Mouse (Mus musculus) cortical plate, adult 2 months (tissue): ENCODE data around the gene Klhdc1. TPM values are rescaled to one million over a fixed set of nuclear protein-coding genes. Genes with fewer than 3 reads are reported as not detected.

Experiments
- H3K27ac ChIP-seq: fragments of 200-500 bp; 2 replicates; pipeline ENCODE4 v1.5.1; 2012; ENCODE audit warnings: low read length, control low read depth, inconsistent platforms; ENCODE audit not compliant: insufficient read depth
- H3K4me1 ChIP-seq: fragments of 200-500 bp; 2 replicates; pipeline ENCODE4 v1.6.1; 2011; ENCODE audit warnings: low read length; ENCODE audit not compliant: control insufficient read depth, insufficient read depth
- H3K4me3 ChIP-seq: fragments of 200-500 bp; 2 replicates; pipeline ENCODE4 v1.5.1; 2011; ENCODE audit warnings: mild to moderate bottlenecking, low read length, control low read depth; ENCODE audit not compliant: insufficient read depth
- CTCF ChIP-seq: fragments of 200-500 bp; IDR thresholded peaks from 2 replicates; pipeline ENCODE4 v1.5.1; 2011; ENCODE audit warnings: mild to moderate bottlenecking, control low read depth, low read length; ENCODE audit not compliant: insufficient read depth; ENCODE audit errors: extremely low read depth
- POLR2A ChIP-seq: fragments of 200-500 bp; IDR thresholded peaks from 2 replicates; pipeline ENCODE4 v1.6.1; 2011; ENCODE audit warnings: mild to moderate bottlenecking, low read length, control low read depth; ENCODE audit not compliant: insufficient read depth; ENCODE audit errors: extremely low read depth
- polyA plus RNA-seq: library from polyadenylated mRNA; depleted of rRNA; stranded (reverse); fragments of >200 nt; gene quantifications from 2 replicates; pipeline ENCODE4 v1.2.3, GENCODE M21; 2012

Klhdc1 gene
- polyA plus RNA-seq, 1 experiment: 11.5 TPM

DNA sequence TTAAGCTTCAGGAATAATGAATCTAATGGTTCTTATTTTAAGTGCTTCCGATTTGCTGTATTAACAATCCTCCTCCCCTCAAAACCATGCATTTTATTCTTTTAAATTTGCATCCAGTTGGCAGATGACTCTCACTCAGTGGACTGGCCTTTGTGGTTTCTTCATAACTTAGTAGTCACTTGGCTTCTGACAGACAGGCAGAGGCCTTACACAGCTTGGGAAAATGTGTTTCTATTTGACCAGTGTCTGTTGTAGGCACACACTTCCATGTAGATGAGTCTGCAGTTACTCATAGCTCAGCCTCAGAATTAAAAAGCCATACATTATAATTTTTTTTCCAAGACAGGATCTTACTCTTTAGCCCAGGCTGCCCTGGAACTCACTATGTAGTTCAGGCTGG is 12.8 kb downstream of the Klhdc1 start:
- TF ChIP-seq POLR2A (no peak), CTCF (no peak)
- no peak overlapping the region for H3K27ac ChIP-seq
- H3K4me3 ChIP-seq: no peak overlapping the region
- no peaks in the 10 kb centered on the region for H3K4me1 ChIP-seq

DNA sequence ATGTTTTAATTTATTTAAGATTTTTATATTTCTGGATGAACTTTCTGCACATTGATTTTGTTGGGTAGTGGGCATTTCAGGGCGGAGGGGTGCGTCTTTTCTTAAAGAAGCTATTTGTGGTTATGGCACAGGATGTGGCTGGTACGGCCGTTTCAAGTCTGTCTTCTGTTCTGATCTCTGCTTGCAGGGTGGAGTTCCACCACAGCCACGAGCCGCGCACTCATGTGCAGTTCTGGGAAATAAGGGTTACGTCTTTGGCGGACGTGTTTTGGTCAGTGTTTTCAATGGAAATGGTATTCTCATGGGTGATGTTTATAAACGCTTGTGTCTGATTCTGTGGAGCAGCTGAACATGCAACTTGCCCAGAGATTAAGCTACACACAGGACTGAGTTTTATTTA is 16.9 kb downstream of the Klhdc1 start:
- H3K4me3 ChIP-seq: no peak overlapping the region
- no peak overlapping the region for H3K27ac ChIP-seq
- no peaks in the 10 kb centered on the region for H3K4me1 ChIP-seq
- no peak for TF ChIP-seq POLR2A
- no peak for TF ChIP-seq CTCF

DNA sequence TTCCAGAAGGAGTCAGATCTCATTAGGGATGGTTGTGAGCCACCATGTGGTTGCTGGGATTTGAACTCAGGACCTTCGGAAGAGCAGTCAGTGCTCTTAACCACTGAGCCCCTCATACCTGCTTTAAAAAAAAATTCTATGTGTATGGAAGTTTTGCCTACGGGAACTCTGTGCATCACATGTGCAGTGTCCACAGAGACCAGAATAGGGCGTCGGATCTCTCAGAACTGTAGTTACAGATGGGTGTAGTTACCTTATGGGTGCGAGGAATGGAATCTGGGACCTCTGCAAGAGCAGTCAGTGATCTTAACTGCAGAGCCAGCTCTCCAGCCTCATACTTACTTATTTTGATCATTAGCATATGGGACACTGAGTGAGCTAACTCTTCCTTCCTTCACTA is 21.3 kb downstream of the Klhdc1 start:
- H3K4me1 ChIP-seq: no peaks in the 10 kb centered on the region
- TF ChIP-seq CTCF (no peak), POLR2A (no peak)
- no peak overlapping the region for H3K4me3 ChIP-seq
- no peak overlapping the region for H3K27ac ChIP-seq

DNA sequence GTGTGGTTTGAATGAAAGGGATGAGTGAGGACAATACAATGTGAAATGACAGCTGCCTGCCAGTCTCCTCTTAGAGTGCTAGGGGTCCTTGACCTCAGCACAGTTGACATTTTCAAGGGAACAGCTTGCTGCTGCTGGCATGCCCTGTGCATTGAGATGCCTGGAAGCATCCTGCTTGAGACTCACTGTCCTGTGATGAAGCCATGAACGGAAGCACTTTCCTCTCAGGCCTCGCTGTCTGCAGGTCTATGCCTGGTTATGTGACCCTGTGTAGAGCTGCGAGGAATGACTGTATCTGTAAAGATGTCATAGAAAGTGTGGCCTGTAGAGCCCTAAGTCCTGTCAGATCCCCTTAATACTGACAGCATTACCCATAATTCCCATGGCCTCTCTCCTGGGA is 24.1 kb downstream of the Klhdc1 start:
- Histone ChIP-seq H3K4me1 (no peaks in the 10 kb centered on the region; the same call in 1 of the 2 replicates), H3K27ac (no peak overlapping the region), H3K4me3 (no peak overlapping the region)
- TF ChIP-seq CTCF (no peak), POLR2A (no peak)

DNA sequence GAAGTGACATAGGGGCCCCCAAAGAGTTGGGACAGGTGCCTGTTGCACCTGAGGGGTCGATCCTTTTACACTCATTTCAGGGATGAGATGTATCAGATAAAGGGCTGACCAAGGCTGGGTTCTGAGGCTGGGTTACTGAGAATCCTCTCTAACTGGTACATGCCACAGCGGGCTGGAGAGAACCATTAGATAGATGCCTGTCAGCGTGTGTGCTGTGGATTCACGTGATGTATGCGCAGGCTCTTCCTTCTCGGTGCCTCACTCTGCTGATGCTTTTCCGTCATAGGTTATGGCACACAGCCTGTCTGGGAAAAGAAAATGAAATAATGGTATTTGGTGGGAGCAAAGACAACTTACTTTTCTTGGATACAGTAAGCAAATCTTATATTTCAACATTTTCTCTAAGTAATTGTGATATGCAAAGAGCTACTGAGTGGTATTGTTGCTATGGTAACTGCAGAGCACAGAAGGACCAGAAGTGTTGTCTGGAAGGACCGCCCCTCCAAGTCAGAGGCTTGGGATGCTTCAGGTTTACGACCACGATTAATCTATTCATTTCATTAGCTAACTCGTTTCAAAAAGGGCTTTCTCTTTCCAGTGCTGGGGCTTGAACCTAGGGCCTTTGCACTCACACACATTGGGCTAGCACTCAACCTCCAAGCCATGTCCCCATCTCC is 27.1 kb downstream of the Klhdc1 start:
- TF ChIP-seq CTCF (no peak), POLR2A (no peak)
- H3K4me1 ChIP-seq: no peaks in the 10 kb centered on the region; the same call in 1 of the 2 replicates
- no peak overlapping the region for H3K27ac ChIP-seq
- H3K4me3 ChIP-seq: no peak overlapping the region

DNA sequence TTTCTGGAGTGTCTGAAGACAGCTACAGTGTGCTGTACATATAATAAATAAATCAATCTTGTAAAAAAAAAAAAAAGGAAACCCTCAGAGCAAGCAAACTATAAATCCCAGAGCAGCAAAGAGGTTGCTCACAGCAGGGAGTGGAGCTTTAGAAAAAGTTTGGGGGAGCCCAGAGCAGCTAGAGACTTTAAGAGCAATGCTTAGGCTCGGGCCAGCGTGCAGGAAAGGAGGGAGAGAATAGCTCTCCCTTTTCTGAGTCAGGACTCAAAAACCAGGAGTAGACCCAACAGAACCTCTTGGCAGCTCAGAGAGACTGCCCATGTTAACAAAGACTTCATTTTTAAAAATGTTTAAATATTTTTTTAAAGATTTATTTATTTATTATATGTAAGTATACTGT is 28.0 kb downstream of the Klhdc1 start:
- TF ChIP-seq POLR2A (no peak), CTCF (no peak)
- Histone ChIP-seq H3K4me1 (no peaks in the 10 kb centered on the region; the same call in 1 of the 2 replicates), H3K27ac (no peak overlapping the region), H3K4me3 (no peak overlapping the region)

DNA sequence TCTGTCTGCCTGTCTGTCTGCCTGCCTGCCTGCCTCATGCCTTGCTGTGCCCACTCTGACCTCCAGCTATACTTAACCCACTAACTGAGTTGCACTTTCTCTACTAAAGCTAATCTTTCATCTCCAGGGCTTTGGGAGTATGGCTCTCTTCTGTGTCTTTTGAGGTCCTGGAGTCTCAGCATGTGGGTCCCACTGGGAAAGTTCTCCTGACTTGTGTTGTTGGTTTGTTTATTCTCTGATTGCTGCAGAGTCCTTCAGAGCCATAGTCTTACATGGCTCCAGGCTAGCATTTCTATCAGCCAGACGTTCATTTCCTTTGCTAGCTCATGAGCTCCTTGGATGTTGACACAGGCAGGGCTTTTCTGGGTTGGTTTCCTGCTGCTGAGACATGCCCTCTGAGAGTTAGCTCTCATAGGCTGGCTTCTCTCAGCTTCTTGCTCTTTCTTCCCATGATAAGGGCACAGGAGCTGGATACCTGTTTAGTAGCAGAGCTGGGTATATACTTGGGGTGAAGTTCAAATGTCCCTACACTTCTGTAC is 39.0 kb downstream of the Klhdc1 start:
- TF ChIP-seq CTCF (no peak), POLR2A (no peak)

DNA sequence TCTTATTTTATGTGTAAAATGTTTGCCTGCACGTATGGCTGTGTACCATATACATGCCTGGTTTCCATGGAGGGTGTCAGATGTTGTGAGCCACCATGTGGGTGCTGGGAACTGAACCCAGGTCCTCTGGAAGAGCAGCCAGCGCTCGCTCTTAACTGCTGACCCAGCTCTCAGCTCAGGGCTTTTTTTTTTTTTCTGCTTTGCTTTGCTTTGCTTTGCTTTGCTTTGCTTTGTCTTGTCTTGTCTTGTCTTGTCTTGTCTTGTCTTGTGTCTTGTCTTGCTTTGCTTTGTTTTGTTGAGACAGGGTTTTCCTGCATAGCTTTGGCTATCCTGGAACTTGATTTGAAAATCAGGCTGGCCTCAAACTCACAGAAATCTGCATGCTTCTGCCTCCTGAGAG is 39.9 kb downstream of the Klhdc1 start:
- no peak overlapping the region for H3K4me3 ChIP-seq
- TF ChIP-seq CTCF: no peak
- no peak for TF ChIP-seq POLR2A
- no peak overlapping the region for H3K27ac ChIP-seq
- H3K4me1 ChIP-seq: no peaks in the 10 kb centered on the region

More for the DNA sequence above, 39.0 kb downstream of the Klhdc1 start:
- H3K4me1 ChIP-seq: no peaks in the 10 kb centered on the region
- no peak overlapping the region for H3K27ac ChIP-seq
- no peak overlapping the region for H3K4me3 ChIP-seq

DNA sequence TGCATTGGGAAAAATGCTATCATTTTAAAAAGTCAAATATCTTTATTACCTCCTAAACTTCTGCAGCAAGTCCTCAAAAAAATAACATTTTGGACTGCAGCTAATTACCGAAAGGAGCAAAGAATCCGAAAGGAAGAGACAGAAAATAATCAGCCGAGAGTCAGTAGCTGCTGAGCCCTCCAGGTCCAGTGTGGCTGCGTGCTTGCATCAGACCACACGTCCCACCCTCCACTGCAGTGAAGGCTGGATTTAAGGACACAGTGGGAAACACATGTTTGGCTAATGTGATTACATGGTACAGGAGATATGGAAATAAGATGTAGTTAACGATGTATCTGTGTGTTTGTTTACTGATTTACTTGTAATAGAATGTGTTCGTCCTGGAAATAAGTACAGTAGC is 42.2 kb downstream of the Klhdc1 start:
- TF ChIP-seq POLR2A (no peak), CTCF (no peak)
- Histone ChIP-seq H3K27ac (no peak overlapping the region), H3K4me1 (no peaks in the 10 kb centered on the region), H3K4me3 (no peak overlapping the region)

DNA sequence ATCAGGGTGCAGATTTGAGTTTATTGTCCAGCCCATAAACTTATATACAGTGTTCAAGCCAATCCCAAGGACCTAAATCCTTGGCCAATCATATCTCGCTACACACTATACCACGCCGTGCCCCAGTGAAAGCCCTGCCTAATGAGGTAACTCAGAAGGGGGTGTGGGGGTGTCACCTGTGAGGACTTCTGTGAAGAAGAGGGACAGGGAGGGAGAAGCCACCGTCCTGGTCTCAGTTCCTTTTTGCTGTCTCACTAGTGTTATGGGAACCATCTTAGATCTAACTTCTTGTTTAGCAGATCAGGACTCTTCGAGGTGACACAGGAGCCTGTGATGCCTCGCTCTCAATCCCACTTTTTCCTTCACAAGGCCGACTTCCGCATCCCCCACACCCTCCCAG is 46.6 kb downstream of the Klhdc1 start:
- no peak for TF ChIP-seq CTCF
- TF ChIP-seq POLR2A: no peak
- no peak overlapping the region for H3K4me3 ChIP-seq
- H3K27ac ChIP-seq: no peak overlapping the region
- H3K4me1 ChIP-seq: no peaks in the 10 kb centered on the region

DNA sequence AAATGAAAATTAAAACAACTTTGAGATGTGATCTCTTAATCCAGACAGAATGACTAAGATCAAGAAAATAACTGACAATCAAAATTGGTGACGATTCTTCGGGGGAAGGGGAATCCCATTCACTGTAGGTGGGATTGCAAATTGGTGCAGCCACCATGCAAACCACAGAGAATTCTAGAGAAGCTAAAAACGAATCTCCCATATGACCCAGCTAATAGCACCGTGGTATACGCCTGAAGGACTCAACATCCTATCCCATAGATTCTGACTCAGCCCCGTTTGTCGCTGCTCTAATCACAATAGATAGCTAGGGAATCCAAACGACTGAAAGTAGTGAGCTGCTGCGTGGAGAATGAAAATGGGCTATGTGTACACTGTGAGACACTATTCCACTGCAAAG is 47.7 kb downstream of the Klhdc1 start:
- Histone ChIP-seq H3K4me3 (no peak overlapping the region), H3K27ac (no peak overlapping the region), H3K4me1 (no peaks in the 10 kb centered on the region)
- TF ChIP-seq CTCF (no peak), POLR2A (no peak)
